Mouse (Mus musculus): ENCODE results near the gene Cnrip1.
"Not testable (repeated sequence)": the region's sequence is repeated elsewhere in the genome, so short reads cannot be mapped to it uniquely, and the experiment has no call there.

The Cnrip1 gene

GRCm38 (mm10) chr11:17051545-17052475 lies at the start of gene Cnrip1, which contains the start of gene Plek:
Gene Cnrip1, plus strand, starts transcription at chr11:17051586.
Gene Plek, minus strand, starts transcription at chr11:17052381.
- peak; percentile 58 to 84 for DNase-seq (ENCODE audit: low spot score in 2 of 2)

- DNase-seq (ENCODE audit: low spot score in 2 of 2), result no peak
Measured at GRCm38 (mm10) chr11:17002739-17003373, 48.5 kb upstream of the Cnrip1 start.

GRCm38 (mm10) chr11:17003757-17004156 lies 47.6 kb upstream of the Cnrip1 start:
- no peak for DNase-seq (ENCODE audit: low spot score in 2 of 2)

- no peak for DNase-seq (ENCODE audit: low spot score in 2 of 2)
Measured at GRCm38 (mm10) chr11:17004899-17005846, 46.2 kb upstream of the Cnrip1 start.

GRCm38 (mm10) chr11:17006526-17006925 lies 44.9 kb upstream of the Cnrip1 start:
- DNase-seq (ENCODE audit: low spot score in 2 of 2), result not testable (repeated sequence)

- no peak for DNase-seq (ENCODE audit: low spot score in 2 of 2)
Measured at GRCm38 (mm10) chr11:17007517-17008173, 43.7 kb upstream of the Cnrip1 start.

- no peak for DNase-seq (ENCODE audit: low spot score in 2 of 2)
Measured at GRCm38 (mm10) chr11:17008498-17008941, 42.9 kb upstream of the Cnrip1 start.

GRCm38 (mm10) chr11:17012948-17013347 lies 38.4 kb upstream of the Cnrip1 start:
- DNase-seq (ENCODE audit: low spot score in 2 of 2), result no peak

GRCm38 (mm10) chr11:17019328-17019727 lies 32.1 kb upstream of the Cnrip1 start:
- no peak for DNase-seq (ENCODE audit: low spot score in 2 of 2)

- no peak for DNase-seq (ENCODE audit: low spot score in 2 of 2)
Measured at GRCm38 (mm10) chr11:17023206-17023605, 28.2 kb upstream of the Cnrip1 start.

- no peak for DNase-seq (ENCODE audit: low spot score in 2 of 2)
Measured at GRCm38 (mm10) chr11:17023984-17024383, 27.4 kb upstream of the Cnrip1 start.

GRCm38 (mm10) chr11:17045806-17046205 lies 5.6 kb upstream of the Cnrip1 start:
- DNase-seq (ENCODE audit: low spot score in 2 of 2), result no peak

- DNase-seq (ENCODE audit: low spot score in 2 of 2), result peak in 1 of 2 experiments; percentile 15
Measured at GRCm38 (mm10) chr11:17052476-17053049, 1.2 kb downstream of the Cnrip1 start.

- not testable (repeated sequence) for DNase-seq (ENCODE audit: low spot score in 2 of 2)
Measured at GRCm38 (mm10) chr11:17069360-17069759, 18.0 kb downstream of the Cnrip1 start.

GRCm38 (mm10) chr11:17075656-17076055 lies 24.3 kb downstream of the Cnrip1 start:
- no peak for DNase-seq (ENCODE audit: low spot score in 2 of 2)

GRCm38 (mm10) chr11:17082086-17082485 lies 30.7 kb downstream of the Cnrip1 start:
- DNase-seq (ENCODE audit: low spot score in 2 of 2), result no peak

- DNase-seq (ENCODE audit: low spot score in 2 of 2), result peak in 1 of 2 experiments; percentile 8
Measured at GRCm38 (mm10) chr11:17082953-17083352, 31.6 kb downstream of the Cnrip1 start.

- DNase-seq (ENCODE audit: low spot score in 2 of 2), result no peak
Measured at GRCm38 (mm10) chr11:17083455-17083854, 32.1 kb downstream of the Cnrip1 start.

GRCm38 (mm10) chr11:17083866-17084265 lies 32.5 kb downstream of the Cnrip1 start:
- DNase-seq (ENCODE audit: low spot score in 2 of 2), result no peak

- no peak for DNase-seq (ENCODE audit: low spot score in 2 of 2)
Measured at GRCm38 (mm10) chr11:17086106-17086505, 34.7 kb downstream of the Cnrip1 start.

GRCm38 (mm10) chr11:17106936-17107335 lies 55.5 kb downstream of the Cnrip1 start:
- DNase-seq (ENCODE audit: low spot score in 2 of 2), result no peak

All from cerebellum, postnatal 4 days (tissue).